Mouse (Mus musculus) brain, embryonic 14.5 days (tissue): Measurements from ENCODE around the gene Aldh2.

Source experiments
- CTCF ChIP-seq: fragments of 200-500 bp; IDR thresholded peaks from 2 replicates; pipeline ENCODE4 v1.5.1; 2012; ENCODE audit warnings: inconsistent platforms, mild to moderate bottlenecking, moderate library complexity, borderline replicate concordance; ENCODE audit not compliant: insufficient read depth, insufficient read length; ENCODE audit errors: extremely low read depth
- POLR2A ChIP-seq: fragments of 200-500 bp; IDR thresholded peaks from 2 replicates; pipeline ENCODE4 v1.6.1; 2012; ENCODE audit warnings: mild to moderate bottlenecking, inconsistent platforms, borderline replicate concordance; ENCODE audit not compliant: poor library complexity, insufficient read depth, insufficient read length, severe bottlenecking; ENCODE audit errors: extremely low read depth

DNA sequence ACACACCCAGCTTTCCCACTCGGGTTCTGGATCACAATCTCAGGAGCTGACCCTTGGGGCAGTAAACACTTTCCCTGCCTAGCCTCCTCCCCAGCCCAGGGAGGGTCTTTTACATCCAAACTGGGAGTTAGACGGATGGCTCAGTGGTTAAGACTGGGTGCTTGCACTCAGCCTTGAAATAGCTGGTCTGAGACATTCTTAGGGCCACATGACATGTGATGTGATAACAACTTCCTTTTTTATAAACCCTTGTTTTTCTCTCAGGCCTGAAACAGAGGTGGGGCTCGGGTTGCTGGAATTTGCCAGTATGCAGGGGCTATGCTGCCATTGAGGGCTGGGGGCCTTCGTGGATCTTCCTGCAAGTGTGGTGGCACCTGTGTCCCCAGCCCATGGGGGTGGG is 3.7 kb upstream of the Aldh2 start:
- TF ChIP-seq POLR2A (no peak), CTCF (no peak)
